Mouse (Mus musculus): Measurements from ENCODE around the gene Nxpe4. TPM values are rescaled to one million over a fixed set of nuclear protein-coding genes. Genes with fewer than 3 reads are reported as not detected.
"Not testable (repeated sequence)": the region's sequence is repeated elsewhere in the genome, so short reads cannot be mapped to it uniquely, and the experiment has no call there.

Gene Nxpe4
- total RNA-seq (2021) = 1 to 10 TPM; 7.2 to 8.4 TPM

DNA sequence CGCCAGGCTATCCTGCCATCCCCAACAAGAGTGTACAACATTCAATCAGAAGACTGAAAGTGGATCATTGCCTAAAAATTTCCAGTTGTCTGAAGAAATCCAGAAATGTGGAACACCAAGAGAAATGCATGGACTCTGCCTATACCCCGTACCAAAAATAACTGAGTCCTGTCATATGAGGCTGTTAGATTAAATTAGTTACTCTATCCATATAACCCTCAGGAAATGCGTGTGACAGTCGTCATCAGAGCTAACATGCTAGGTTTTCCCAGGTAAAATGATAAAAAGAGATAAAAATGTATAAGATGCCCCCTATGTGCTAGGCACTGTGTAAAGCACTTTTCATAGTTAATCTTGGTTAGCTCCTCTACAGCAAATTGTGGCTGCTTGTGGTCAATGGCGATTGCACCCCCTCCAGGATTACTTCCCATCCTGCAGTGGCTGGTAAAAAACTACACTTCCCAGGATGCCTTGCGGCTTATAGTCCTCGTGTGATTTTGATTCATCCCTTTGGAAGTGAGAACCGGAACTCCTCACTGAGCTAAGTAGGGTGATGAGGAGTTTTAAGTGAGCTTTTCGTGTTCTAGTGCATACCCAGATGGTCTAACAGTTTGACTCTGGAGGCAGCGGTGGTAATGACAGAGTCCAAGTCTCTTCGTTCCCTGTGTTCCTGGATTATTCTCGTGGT lies at the start of gene Nxpe4:
Gene Nxpe4 (plus strand): TSS at position 519 of the 688 bp plus-strand sequence.
- DNase-seq = peak; percentile 27 to 42
- intact Hi-C loops (cut with DNase I) = no loop called here

DNA sequence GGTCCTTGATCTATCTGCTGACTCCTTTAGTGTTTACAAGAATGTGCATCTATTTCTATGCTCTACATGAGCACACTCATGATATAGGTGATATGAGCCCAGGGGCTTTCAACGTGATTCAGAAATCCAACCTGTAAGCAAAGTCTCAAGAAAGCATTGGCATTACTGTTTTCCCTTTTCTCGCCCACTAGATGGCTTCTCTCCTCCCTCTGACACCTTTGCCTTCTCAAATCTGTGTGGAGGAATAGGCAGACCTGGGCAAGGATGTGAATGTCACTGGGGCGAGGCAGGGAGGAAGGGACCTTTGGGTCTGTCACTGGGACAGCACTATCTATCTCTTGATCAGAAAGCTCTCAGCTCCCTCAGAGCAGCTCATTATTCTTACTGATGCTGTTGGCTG lies 35.0 kb upstream of the Nxpe4 start:
- no peak for DNase-seq
- intact Hi-C loops (cut with DNase I) = no loop called here

DNA sequence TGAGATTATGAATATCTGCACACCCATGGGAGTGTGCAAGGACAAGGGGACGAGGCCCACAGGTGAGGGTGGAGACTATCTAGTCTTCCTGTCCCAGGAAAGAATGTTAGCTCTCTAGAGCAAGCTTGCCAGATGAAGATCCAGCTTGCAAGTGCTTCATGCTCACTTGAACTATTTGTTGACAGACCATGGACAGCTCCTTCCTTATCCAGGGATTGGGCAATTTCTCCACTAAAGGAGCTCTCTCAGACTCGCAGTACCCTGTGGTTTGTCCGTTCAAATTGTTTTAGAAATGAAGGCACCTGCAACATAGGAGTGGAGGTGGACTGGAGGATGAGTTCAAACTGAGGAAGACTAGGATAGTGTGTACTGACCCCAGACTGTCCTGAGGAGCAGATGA lies 24.3 kb upstream of the Nxpe4 start:
- no peak for DNase-seq
- intact Hi-C loops (cut with DNase I) = no loop called here

DNA sequence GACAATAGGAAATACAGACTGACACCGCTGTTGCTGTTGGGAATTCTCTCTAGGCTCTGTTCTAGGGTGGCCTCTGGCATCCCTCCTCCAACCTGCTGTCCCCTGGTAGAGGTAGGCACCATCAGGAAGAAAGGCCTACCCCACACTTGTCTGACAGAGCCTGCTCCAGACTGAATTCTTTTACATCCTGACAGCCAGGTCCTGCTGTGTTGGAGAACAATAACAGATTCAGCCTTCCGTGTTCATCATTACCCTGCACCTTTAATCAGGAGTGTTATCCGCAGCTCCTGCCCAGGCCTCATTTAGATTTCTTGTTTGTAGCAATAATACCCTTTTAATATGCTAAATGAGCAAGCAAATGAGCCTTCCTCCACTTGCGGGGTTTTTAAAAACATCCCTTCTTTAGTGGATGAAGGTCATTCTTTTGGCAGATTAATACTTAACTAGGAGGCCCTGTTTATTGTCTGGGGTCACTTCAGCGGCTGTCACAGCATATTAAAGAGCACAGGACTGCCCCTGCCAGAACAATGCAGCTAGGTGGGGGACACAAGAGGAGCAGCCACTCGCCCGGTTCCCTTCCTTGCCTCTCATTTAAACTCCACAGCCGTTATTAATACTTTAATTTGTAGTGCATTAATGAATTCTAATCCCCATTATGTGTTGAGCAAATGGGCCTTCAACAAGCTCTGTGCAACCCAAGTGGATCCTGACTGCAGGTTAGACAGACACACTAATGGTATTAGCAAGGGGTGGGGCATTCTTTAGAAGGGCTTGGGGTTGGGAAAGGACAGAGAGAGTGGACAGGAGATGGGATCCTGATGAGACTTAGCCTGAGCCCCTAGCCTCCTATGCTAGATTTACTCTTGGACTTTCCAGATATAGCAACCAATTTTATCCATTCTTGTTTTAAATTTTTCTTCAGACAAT lies 21.1 kb upstream of the Nxpe4 start:
- intact Hi-C loops (cut with DNase I) = no loop called here
- no peak for DNase-seq

DNA sequence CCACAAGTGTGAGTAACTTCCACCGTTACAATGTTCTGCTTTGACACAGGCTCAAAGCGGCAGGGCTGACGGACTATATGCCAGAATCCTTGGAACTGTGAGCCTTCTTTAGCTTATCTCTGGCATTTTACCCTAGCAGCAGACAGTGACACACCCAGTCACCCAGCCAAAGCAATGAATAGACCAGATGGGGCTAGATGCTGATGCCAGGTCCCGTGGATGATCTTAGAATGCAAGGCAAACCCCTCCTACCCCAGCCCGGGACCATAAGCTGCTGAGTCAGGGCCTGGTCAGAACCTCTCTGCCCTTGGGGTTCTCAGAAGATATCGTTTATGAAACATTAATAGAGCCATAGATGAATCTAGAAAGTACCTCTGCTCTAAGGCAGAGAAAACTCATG lies 19.2 kb upstream of the Nxpe4 start:
- no peak for DNase-seq
- intact Hi-C loops (cut with DNase I) = no loop called here

DNA sequence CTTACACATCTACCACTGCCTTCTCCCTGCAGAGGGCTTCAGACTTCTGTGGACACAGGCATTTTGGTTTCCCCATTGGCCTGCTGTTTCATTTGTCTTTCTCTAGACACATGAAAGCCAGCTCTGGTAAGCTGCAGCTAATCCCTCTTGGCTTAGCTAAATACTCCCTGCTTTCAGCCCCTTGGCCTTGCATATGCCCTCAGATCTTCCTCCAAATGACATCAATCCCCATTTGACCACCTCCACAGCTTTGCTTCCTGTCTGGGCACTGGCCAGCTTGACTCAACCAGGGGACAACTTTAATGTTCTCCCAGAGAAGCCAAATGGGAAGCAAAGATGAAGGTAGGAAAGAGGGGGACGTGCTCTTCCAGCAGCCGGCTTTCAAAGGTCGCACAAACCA lies 15.1 kb upstream of the Nxpe4 start:
- intact Hi-C loops (cut with DNase I) = no loop called here
- no peak for DNase-seq

DNA sequence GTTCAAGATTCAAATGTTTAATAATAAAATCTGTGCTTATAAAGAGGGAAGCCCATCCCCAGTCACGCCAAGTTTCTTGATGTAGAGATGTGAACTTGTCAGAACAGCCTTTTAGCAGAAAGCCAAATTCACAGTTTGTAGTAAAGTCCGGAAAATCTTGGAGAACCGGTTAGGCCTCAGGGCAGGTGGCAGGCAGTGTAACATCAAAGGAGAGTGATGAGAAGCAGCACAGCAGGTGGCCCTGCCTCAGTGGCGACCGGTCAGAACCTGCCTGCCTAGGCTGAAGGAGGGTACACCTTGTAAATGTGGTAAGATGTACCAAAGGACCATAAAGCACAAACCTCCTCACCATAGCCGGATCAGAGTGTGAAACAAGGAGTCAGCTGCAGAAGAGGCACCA lies 4.7 kb downstream of the Nxpe4 start:
- intact Hi-C loops (cut with DNase I); DNase-seq: not testable (repeated sequence)

DNA sequence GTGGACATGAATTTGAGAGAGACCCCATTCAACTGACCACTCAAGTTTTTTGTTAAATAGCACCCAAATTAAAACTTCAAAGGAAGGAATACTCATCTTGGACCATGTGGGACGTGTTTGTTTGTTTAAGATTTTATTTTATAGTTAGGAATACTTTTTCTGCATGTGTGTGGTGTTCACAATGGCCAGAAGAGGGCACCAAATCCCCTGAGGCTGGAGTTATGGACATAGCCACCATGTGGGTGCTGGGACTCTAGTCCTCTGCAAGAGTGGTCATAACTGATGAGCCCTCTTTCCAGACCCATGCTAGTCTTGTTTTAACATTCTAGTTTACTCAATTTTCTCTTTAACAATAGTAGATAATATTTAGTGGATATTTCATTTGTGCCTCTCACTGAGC lies 14.9 kb downstream of the Nxpe4 start:
- DNase-seq = no peak
- intact Hi-C loops (cut with DNase I) = loop anchor here (2.0 kb wide), 1 partner anchor 82 kb away; no protein-coding TSS in a partner anchor

DNA sequence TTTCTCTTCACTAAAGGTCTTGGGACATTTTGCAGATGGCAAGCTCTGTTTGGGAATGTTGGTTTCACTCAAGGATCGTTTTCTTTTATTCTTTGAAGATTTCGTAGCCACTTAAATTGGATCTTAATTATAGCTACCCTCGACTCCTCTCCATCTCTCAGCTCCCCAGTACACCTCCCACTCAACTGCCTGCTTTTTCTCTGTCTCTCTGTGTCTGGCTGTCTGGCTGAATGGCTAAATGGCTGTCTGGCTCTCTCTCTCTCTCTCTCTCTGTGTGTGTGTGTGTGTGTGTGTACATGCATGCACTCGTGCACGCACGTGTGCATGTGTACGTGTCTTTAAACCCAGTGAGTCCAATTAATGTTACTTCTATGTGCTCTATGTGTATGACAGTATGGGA lies 19.5 kb downstream of the Nxpe4 start:
- intact Hi-C loops (cut with DNase I) = no loop called here
- DNase-seq = no peak

DNA sequence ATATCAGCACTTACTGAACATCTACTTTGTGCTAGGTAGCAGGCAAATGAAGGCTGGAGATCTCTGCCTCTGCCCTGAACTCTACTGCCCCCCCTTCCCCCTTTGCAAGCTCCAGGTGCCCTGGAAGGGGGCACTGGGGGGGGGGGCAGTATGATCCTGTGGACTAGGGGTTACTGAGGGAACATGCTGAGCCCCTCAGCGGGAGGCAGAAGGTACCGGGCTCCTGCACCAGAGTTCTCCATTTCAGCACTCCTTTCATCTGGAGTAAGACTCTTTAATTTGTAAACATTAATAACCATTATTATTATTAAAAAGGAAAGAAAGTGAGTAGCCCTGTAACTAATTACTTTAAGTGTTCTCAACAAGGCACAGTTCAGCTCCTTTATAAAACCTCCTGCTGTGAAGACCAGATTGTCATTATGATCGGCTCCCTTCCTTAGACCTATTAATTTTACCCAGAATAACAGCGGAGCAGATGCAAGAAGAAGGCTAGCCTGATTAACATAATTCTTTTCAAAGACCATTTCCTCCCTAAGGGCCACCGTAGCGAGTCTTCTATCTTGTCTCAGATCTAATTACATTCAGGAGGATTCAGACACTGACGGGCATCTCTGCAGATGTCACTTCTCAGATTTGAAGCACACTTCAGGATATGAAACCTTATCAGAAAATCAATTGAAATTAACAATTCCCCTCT lies 21.0 kb downstream of the Nxpe4 start:
- DNase-seq = no peak
- intact Hi-C loops (cut with DNase I) = no loop called here

DNA sequence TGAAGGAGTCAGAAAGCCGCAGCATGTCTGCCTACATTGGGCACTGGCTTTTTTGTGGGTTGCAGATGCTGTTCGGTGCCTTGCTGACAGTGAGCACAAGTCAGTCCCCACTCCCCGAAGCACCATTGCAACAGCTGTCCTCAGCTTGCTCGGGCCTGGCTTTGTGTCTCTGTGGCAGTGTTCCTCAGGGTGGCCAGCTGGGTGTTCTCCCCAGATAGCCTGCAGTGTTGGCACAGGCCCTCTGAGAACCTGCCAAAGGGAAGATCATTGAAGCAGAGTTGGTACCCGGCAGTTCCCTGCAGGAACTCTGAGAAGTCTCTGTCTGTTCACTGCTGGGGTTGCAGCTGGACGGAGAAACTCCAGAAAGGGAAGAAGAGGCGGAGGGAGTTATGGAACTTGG lies 22.5 kb downstream of the Nxpe4 start:
- peak; percentile 7 to 18 for DNase-seq

DNA sequence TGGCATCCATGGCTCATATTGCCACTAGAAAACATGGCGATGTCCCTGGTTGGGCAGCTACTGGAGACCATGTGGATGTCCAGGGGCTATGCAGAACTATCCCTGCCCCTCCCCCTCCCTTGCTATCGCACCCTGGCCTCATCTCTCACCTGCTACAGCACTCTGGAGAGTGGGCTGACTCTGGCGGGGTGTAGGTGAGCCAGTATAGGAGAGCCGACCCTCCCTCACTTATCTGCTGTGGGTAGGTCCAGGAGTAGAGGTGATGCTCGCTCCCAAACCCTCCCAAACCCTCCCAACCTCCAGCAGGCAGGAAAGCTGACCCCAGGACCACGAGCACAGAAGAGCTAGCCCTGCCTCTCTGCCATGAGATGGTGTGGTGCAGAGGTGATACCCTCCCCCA lies 27.0 kb downstream of the Nxpe4 start:
- intact Hi-C loops (cut with DNase I) = no loop called here
- DNase-seq = no peak

More for the DNA sequence above, 22.5 kb downstream of the Nxpe4 start:
- intact Hi-C loops (cut with DNase I) = no loop called here

DNA sequence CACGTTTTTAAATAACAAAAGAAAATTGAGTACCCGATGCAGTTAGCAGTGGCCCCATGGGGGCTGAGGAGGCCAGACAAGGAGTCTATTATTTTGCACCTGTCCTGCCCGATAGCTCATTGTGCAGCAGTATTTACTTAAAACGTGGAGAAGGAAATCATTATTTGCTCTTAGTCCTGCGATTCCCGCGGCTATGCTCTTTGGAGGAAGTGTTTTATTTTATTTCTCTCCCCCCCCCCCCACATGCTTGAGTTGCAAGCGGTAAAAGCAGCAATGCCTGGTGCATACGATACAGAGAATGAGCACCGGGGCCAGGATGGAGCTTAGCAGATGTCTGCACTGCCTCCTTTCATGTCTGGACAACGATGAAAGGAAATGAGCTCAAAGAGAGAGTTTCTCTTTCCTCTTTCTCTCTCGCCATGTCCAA lies 35.6 kb downstream of the Nxpe4 start:
- DNase-seq = no peak
- intact Hi-C loops (cut with DNase I) = no loop called here

DNA sequence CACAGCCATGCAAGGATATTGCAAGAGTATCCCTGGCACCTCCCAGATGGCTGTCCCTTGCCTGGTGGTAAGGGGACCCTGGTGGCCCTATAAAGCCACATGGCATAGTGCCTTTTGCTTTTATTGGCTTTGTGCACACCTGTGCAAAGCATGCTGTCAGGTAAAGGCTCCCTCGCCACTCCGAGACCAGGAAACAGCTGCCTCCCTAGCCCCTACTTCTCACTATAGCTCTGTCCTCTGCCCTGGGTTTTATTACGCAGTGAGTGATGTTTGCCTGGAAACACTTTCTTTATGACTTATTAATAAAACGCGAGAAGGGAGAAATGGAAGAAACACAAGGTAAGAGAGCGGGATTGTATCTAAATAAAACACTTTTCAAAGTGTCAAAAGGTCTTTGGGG lies 49.1 kb downstream of the Nxpe4 start:
- intact Hi-C loops (cut with DNase I) = no loop called here
- DNase-seq = no peak

DNA sequence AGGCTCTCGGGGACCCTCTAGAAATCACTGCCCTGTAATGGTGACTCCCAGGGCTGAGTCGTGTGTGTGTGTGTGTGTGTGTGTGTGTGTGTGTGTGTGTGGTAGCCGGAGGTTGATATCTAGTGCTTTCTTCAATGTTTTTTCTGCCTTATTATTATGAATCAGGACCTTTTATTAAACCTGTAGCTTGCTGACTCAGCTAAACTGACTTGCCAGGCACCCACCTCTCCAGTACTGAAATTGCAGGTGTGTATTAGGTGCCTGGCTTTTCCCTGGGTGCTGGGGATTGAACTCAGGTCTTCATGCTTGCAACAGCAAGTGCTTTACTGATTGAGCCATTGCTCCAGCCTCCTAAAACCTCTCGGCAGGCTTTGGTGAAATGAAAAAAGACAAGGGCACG lies 50.1 kb downstream of the Nxpe4 start:
- intact Hi-C loops (cut with DNase I) = no loop called here

DNA sequence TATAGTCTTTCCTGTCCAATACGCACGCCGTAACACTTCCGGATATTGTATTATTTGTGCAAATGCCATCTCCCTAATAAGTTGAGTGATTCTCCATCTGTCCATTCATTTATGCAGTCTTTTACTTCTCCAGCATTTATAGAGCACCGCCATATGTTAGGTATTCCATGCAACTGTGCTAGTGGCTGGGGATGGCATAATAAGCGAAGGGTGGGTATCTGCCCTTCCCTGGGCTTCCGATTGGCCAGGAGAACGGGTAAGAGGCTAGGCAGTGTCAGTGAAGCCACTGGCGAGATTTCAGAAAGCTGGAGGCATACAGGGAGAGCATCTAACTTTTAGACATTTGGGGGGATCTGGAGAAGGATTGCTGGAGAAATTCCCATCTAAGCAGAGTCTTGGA lies 52.9 kb downstream of the Nxpe4 start:
- intact Hi-C loops (cut with DNase I) = no loop called here
- no peak for DNase-seq

More for the DNA sequence above, 50.1 kb downstream of the Nxpe4 start:
- DNase-seq = no peak

DNA sequence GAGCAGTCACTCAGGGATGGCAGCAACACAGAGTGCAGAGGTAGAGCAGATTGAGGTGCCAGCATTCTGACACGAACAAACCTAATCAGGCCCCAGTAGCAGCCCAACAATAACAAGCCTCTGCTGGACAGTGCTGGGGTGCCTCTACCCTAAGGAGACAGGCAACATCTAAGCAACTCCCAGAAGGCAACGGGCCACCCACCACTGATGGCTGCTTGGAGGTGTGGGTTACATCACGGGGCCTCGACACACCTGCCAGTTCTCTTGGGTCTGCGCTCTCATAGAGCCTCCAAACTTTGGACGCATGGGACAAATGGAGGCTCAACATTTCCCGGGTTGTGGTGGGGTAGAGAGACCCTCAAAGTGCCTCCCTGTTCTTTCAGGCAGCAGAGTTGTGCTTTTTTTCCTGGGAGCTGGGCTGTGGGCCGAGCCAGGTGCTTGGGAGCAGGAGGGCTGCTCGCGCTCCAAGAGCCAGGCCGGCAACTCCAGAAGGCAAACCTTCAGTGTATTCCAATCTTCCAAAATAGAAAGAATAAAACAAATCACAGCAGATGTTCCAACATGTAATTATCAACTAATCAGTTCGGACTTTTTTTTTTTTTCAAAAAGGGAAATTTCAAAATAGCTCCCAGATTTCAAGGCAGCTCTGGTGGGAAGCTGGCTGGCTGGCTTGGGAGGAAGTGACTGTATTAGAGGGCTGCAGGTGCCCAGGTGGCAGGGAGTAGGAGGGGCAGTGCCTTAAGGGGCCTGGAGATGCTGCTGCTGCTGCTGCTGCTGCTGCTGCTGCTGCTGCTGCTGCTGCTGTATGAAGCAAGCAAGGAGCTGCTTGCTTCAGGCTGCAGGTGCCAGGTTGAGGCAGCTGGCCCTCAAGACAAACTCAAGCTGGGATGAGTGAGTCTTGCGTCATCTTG lies 54.5 kb downstream of the Nxpe4 start:
- no peak for DNase-seq
- intact Hi-C loops (cut with DNase I) = no loop called here

DNA sequence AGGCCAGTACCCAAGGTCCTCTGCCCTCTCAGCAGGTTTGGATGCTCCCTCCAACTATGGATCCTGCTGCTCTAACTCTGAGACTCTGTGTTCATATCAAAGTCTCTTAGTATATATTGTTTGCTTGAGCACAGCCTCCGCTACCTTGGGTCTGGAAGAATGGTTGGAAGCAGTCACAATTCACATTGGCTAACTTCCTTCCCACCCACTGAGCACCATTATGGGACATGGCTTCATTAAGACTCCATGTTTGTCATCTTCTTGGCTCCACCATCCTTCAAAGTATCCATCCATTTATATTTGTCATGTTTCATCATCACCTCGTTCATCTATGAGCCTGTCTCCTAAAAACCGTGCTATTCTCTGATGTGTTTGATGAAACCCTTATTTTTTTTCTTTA lies 68.9 kb downstream of the Nxpe4 start:
- DNase-seq = no peak
- intact Hi-C loops (cut with DNase I) = no loop called here

DNA sequence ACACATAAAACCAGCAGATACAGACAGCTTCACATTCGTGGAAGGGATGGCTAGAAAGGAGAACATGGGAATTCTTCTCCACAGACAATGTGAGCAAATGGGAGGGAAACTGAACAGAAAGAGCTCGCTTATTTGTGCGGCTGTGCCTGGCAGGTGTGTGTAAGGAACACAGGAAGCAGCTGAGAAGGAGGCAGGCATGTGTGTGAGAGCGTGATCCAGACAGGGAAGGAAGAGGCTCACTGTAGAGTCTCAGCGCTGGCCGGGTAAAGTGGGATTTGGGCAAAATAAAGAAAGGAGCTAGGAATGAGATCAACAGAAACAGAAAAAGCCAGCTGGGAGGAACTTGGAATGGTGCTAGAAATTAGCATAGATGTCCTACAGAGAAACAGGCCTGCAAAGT lies 74.6 kb downstream of the Nxpe4 start:
- intact Hi-C loops (cut with DNase I) = no loop called here
- no peak for DNase-seq

DNA sequence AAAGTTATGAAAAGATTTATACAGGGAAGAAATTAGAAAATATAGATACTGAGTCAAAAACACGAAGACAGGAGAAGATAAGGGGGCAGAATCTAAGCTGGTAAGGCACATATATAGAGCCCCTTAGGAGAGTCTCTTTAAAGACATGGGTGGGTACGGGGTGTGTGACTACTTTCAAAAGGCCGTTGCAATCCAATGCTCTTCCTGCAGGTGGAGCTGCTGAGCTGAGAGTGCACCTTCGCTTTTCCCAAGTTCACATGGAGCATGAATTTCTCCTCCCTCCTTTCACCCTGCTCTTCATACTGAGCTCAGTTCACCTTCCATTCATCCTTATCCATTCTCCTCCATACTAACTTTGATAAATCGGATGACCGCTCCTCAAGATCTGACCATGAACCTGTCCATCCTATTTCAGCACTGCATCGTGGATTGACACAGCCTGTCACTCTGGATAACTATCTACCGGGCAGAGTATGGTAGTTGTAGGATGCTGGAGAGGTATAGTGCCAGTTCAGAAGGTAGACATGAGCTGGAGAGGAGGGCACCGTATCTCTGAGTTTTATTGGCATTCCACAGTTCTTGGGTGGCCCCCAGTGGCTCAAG lies 76.4 kb downstream of the Nxpe4 start:
- DNase-seq = peak; percentile 13 to 56
- intact Hi-C loops (cut with DNase I) = no loop called here
